Mouse (Mus musculus) effector memory CD4-positive, alpha-beta T cell, adult 5 months (primary cell): ENCODE data around the gene Lefty1. TPM values are rescaled to one million over a fixed set of nuclear protein-coding genes. Genes with fewer than 3 reads are reported as not detected.

ENCODE experiments used
- polyA plus RNA-seq: library from polyadenylated mRNA; unstranded; fragments of 100-300 nt; shearing (Covaris generic); gene quantifications from one replicate; pipeline ENCODE4 v1.2.1, GENCODE M21; 2017

Lefty1 gene
- 0.31 TPM for polyA plus RNA-seq

DNA sequence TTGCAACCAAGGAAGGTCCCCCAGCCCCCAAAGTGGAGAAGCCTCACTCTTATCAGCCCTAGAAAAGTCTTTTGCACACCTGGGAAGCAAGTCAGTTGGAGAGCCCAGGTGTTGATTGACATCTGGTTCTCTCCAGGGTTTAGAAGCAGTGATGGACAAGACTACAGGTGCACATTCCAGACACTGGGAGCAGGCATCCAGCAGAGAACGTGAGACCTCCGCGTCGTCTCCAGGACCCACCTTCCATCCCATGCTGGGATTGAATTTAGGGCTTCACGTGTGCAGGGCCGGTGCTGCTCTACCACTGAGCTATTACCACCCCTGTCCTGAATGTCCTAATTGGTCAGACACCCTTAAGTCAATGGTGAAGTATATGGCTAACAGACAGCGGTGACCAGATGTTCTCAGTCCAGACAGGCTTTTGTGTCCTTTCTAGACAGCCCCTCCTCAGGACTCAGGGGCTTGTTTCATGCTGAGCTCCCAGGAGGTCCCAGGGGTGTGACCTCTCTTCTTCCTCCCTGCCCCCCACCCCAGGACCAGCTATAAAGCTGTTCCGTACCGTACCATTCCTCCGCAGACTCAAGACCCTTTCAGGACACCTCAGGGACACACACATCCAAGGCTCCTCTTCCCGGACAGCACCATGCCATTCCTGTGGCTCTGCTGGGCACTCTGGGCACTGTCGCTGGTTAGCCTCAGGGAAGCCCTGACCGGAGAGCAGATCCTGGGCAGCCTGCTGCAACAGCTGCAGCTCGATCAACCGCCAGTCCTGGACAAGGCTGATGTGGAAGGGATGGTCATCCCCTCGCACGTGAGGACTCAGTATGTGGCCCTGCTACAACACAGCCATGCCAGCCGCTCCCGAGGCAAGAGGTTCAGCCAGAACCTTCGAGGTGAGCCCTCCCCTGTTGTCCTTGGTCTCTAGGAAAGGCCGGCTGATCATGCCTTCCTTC is at the start of gene Lefty1:
Gene Lefty1, plus strand, starts transcription at position 556 of the 953 bp plus-strand sequence.

DNA sequence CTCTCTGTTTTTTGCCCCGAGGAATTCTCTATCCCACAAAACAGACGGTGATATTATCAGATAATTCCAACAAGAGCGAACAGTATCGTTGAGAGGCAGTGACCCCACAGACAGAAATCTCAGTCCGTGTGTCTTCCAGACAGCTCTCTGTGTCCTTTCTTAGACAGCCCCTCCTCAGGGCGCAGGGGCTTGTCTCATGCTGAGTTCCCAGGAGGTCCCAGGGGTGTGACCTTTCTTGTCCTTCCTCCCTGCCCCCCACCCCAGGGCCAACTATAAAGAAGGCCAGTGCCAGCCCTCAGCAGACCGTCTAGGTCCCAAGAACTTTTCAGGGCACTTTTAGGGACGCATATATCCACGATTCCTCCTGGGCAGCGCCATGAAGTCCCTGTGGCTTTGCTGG is 42.0 kb upstream of the Lefty1 start, which contains the start of gene Lefty2:
Gene Lefty2, plus strand, starts transcription at position 301 of the 400 bp plus-strand sequence.

DNA sequence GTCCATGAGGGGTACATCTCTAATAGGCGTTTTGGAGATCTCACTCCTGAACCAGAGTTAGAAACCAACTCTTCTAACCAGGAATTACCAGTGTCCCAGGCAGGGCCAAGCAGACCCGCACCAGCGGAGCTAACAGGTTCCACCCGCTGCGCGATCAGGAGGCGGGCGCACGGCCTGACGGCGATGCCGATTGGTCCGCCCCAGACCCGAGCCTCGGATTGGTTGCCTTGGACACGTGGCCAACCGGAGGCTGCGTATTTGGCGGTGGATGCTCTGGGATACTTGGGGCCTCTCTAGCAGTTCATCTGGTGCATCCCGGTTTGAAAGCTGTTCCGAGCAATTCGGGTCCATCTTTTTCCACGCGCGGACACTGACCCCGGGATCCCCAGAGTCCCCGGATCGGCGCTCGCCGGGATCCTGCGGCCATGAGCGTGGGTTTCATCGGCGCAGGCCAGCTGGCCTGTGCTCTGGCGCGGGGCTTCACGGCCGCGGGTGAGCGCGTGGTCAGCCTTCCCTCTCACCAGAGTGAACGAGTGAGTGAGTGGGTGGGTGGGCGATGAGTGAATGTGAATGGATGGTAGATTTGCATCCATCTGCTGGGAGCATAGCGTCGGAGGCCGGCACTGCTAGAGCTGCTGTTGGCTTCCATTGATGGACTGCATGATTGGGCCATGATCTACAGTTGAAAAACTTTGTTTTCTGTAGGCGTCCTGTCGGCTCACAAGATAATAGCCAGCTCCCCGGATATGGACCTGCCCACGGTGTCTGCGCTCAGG is 30.6 kb upstream of the Lefty1 start, which contains the start of gene Pycr2:
Gene Pycr2, plus strand, starts transcription at position 255 of the 776 bp plus-strand sequence.

DNA sequence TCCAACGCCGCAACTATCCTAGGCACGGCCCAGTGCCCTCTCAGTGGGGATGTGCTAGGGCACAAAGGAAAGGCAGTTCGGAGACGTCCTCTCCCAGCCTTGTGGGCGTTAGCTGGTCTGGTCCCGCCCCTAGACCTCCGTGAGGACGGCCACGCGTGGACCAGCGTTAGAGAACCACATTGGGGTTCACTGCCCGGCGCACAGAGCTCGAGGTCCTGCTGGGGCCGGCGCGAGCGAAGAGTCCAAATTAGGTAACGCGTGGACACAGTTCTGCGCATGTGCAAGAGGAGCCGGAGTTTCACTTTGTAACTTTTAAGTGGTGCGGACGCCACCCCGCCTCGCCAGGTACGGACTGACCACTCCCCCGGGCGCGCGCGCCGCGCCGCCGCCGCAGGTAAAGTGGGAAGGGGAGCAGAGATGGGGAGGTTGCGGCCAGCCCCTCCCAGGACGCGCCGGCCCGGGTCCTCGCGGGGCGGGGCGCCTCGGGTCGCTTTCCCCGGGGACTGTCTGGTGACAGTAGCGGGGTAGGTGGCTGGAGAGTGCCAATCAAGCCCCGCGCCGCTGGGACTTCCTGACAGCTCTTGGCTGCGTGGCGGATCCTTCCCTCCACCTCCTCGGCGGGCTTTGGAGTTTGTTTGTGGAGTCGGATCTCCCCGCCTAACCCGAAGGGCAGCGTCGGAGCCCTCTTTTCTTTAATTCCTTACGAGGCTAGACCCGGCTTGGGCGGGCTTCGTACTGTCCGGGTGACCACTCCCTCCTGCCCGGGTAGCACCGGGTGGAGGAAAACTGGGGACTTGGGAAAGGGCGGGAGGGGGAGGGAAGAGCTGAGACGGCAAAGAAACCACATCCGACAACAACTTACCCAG is 7.6 kb downstream of the Lefty1 start, which contains the start of gene Tmem63a:
Gene Tmem63a, plus strand, starts transcription at position 179 of the 866 bp plus-strand sequence.

Other genes with a start within 250 kb of the Lefty1 start
- not detected for gene Mixl1, start 238.0 kb upstream of the Lefty1 start, polyA plus RNA-seq
- gene Acbd3, start 209.0 kb upstream of the Lefty1 start, polyA plus RNA-seq = 53.9 TPM
- gene H3f3a, start 121.1 kb upstream of the Lefty1 start, polyA plus RNA-seq = 1,073 TPM
- 82.3 TPM for gene Sde2, start 83.9 kb upstream of the Lefty1 start, polyA plus RNA-seq
- gene Lefty2, start 41.9 kb upstream of the Lefty1 start, polyA plus RNA-seq = not detected
- 51.5 TPM for gene Pycr2, start 30.7 kb upstream of the Lefty1 start, polyA plus RNA-seq
- gene Tmem63a, start 7.3 kb downstream of the Lefty1 start, polyA plus RNA-seq = 35.5 TPM
- 56.8 TPM for gene Ephx1, start 85.9 kb downstream of the Lefty1 start, polyA plus RNA-seq
- not detected for gene 9130409I23Rik, start 116.2 kb downstream of the Lefty1 start, polyA plus RNA-seq
- 26.2 TPM for gene Nvl, start 209.2 kb downstream of the Lefty1 start, polyA plus RNA-seq
- 40.3 TPM for gene Cnih4, start 209.7 kb downstream of the Lefty1 start, polyA plus RNA-seq